Mouse (Mus musculus) midbrain, embryonic 16.5 days (tissue): ENCODE results near the gene Actr1a. TPM values are rescaled to one million over a fixed set of nuclear protein-coding genes. Genes with fewer than 3 reads are reported as not detected.

ENCODE experiments used
- ATAC-seq: fragments of 200-750 bp; cut with Nextera tagmentation; 2 replicates; pipeline ENCODE4 v1.8.0; 2017; ENCODE audit warnings: moderate TSS enrichment
- H3K27ac ChIP-seq: fragments of 300-500 bp; sonication (generic); 2 replicates; pipeline ENCODE4 v1.5.1; 2014; ENCODE audit warnings: mild to moderate bottlenecking, low read length, mixed read lengths
- H3K27me3 ChIP-seq: fragments of 300-500 bp; sonication (generic); 2 replicates; pipeline ENCODE4 v1.6.1; 2014; ENCODE audit warnings: low read depth, low read length, mixed read lengths; ENCODE audit not compliant: control insufficient read depth, insufficient read depth
- H3K36me3 ChIP-seq: fragments of 300-500 bp; sonication (generic); 2 replicates; pipeline ENCODE4 v1.6.1; 2014; ENCODE audit warnings: mild to moderate bottlenecking, low read length, moderate library complexity, mixed read lengths; ENCODE audit not compliant: control insufficient read depth, insufficient read depth
- H3K4me1 ChIP-seq: fragments of 300-500 bp; sonication (generic); 2 replicates; pipeline ENCODE4 v1.6.1; 2014; ENCODE audit warnings: mild to moderate bottlenecking, low read length, mixed read lengths; ENCODE audit not compliant: control insufficient read depth, insufficient read depth
- H3K4me2 ChIP-seq: fragments of 300-500 bp; sonication (generic); 2 replicates; pipeline ENCODE4 v1.6.1; 2014; ENCODE audit warnings: mild to moderate bottlenecking, low read length, mixed read lengths
- H3K4me3 ChIP-seq: fragments of 300-500 bp; sonication (generic); 2 replicates; pipeline ENCODE4 v1.5.1; 2014; ENCODE audit warnings: low read depth, mild to moderate bottlenecking, low read length, moderate library complexity, mixed read lengths
- H3K9ac ChIP-seq: fragments of 300-500 bp; sonication (generic); 2 replicates; pipeline ENCODE4 v1.6.1; 2014; ENCODE audit warnings: low read depth, low read length, mixed read lengths
- H3K9me3 ChIP-seq: fragments of 300-500 bp; sonication (generic); replicated peaks from 2 replicates; pipeline ENCODE4 v1.6.1; 2014; ENCODE audit warnings: mild to moderate bottlenecking, low read length, mixed read lengths; ENCODE audit not compliant: control insufficient read depth, poor library complexity, severe bottlenecking
- WGBS: fragments of 180-500 bp; shearing (Covaris S2); extraction: QIAGEN DNeasy Blood & Tissue Kit; methylation state at CpG from one replicate; pipeline ENCODE4 v1.1.7; 2014; 5-methylcytosine and 5-hydroxymethylcytosine counted together
- polyA plus RNA-seq: library from polyadenylated mRNA; unstranded; fragments of >200 nt; fragmentation: Nextera tagmentation; extraction: Ambion mirVana; gene quantifications from 2 replicates; pipeline ENCODE4 v1.2.1, GENCODE M21; 2015

Actr1a gene
- polyA plus RNA-seq, 1 experiment from 2014 or later = 383 TPM

- Histone ChIP-seq H3K27ac (no peak overlapping the region), H3K9ac (no peak overlapping the region), H3K4me1 (no peaks in the 10 kb centered on the region), H3K4me2 (no peak overlapping the region), H3K27me3 (no peaks in the 10 kb centered on the region), H3K36me3 (no peaks in the 10 kb centered on the region), H3K4me3 (no peak overlapping the region), H3K9me3 (no peaks in the 10 kb centered on the region)
- ATAC-seq = no peak
- WGBS = 81% methylated on average over 3 of the region's 3 CpGs
These were observed 14.0 kb upstream of the Actr1a start for GRCm38 (mm10) chr19:46409506-46409905.

GRCm38 (mm10) chr19:46406592-46407386 is 11.2 kb upstream of the Actr1a start:
- no peak overlapping the region for H3K27ac ChIP-seq
- WGBS = 77% methylated on average over 8 of the region's 8 CpGs
- no peak overlapping the region for H3K4me3 ChIP-seq
- H3K27me3 ChIP-seq = no peaks in the 10 kb centered on the region
- H3K36me3 ChIP-seq = 0 out of 2 replicates have a peak, but pooled peaks cover 5% of the 10 kb centered on the region
- H3K4me2 ChIP-seq = no peak overlapping the region
- no peaks in the 10 kb centered on the region for H3K9me3 ChIP-seq
- no peaks in the 10 kb centered on the region for H3K4me1 ChIP-seq
- no peak overlapping the region for H3K9ac ChIP-seq
- no peak for ATAC-seq

DNA sequence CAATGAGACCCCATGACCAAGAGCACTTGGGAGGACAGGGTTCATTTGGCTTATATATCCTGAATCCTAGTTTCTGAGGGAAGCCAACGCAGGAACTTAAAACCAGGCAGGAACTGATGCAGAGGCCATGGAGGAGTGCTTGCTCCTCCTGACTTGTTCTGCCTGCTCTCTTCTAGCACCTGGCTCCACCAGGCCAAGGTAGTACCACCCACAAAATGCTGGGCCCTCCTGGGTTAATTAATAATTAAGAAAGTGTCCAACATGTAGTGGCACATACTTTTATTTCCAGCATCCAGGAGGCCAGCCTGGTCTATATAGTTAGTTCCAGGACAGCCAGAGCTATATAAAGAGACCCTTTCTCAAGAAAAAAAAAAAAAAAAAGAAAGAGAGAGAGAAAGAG is 8.5 kb upstream of the Actr1a start:
- Histone ChIP-seq H3K4me1 (peaks cover 10% of the 10 kb centered on the region), H3K4me2 (no peak overlapping the region), H3K36me3 (0 out of 2 replicates have a peak, but pooled peaks cover 5% of the 10 kb centered on the region), H3K4me3 (no peak overlapping the region), H3K9me3 (no peaks in the 10 kb centered on the region), H3K9ac (no peak overlapping the region), H3K27ac (no peak overlapping the region), H3K27me3 (no peaks in the 10 kb centered on the region)
- 100% methylated on average over 1 of the region's 1 CpGs for WGBS
- ATAC-seq = no peak

- H3K27ac ChIP-seq = no peak overlapping the region
- H3K9ac ChIP-seq = no peak overlapping the region
- no peak overlapping the region for H3K4me2 ChIP-seq
- WGBS = 90% methylated on average over 7 of the region's 7 CpGs
- H3K36me3 ChIP-seq = 0 out of 2 replicates have a peak, but pooled peaks cover 5% of the 10 kb centered on the region
- H3K4me3 ChIP-seq = no peak overlapping the region
- no peaks in the 10 kb centered on the region for H3K9me3 ChIP-seq
- H3K4me1 ChIP-seq = peaks cover 32% of the 10 kb centered on the region
- no peak for ATAC-seq
- H3K27me3 ChIP-seq = no peaks in the 10 kb centered on the region
These were observed 5.0 kb upstream of the Actr1a start for GRCm38 (mm10) chr19:46400558-46400957.

DNA sequence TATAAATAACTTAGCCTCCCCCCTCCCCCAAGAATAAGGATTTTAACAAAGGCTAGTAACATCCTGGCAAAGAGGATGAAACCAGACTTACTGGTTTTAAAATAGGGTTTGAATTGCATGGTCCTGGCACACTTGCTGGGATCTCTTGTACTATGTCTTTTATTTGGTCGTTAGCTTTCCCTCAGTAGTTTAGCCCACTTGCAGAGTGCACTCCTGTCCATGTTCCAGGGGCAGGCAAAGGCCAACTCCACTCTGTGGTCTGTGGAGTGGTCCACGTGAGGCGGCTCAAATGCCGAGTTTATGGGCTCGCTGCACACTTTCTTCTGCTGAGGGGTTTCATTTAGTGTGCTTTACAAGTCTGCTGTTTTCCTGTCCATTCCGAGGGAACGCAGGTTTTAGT is 4.3 kb upstream of the Actr1a start:
- 83% methylated on average over 7 of the region's 7 CpGs for WGBS

GRCm38 (mm10) chr19:46399372-46399771 is 3.8 kb upstream of the Actr1a start:
- H3K27me3 ChIP-seq = no peaks in the 10 kb centered on the region
- H3K27ac ChIP-seq = no peak overlapping the region
- WGBS = 84% methylated on average over 6 of the region's 6 CpGs
- H3K4me3 ChIP-seq = no peak overlapping the region
- H3K9ac ChIP-seq = no peak overlapping the region; the same call in 1 of the 2 replicates
- no peaks in the 10 kb centered on the region for H3K9me3 ChIP-seq
- 0 out of 2 replicates have a peak, but pooled peaks cover 5% of the 10 kb centered on the region for H3K36me3 ChIP-seq
- no peak for ATAC-seq
- no peak overlapping the region for H3K4me2 ChIP-seq
- peaks cover 34% of the 10 kb centered on the region for H3K4me1 ChIP-seq

More for the DNA sequence above, 4.3 kb upstream of the Actr1a start:
- Histone ChIP-seq H3K27me3 (no peaks in the 10 kb centered on the region), H3K9ac (no peak overlapping the region), H3K4me2 (no peak overlapping the region), H3K4me1 (peaks cover 32% of the 10 kb centered on the region), H3K27ac (no peak overlapping the region), H3K4me3 (no peak overlapping the region), H3K9me3 (no peaks in the 10 kb centered on the region), H3K36me3 (0 out of 2 replicates have a peak, but pooled peaks cover 5% of the 10 kb centered on the region)
- ATAC-seq = no peak

- H3K4me3 ChIP-seq = peak overlapping the region; percentile 95
- peaks cover 44% of the 10 kb centered on the region for H3K4me1 ChIP-seq
- WGBS = 32% methylated on average over 3 of the region's 3 CpGs
- H3K9ac ChIP-seq = peak overlapping the region; percentile 79
- H3K4me2 ChIP-seq = peak overlapping the region; percentile 94
- no peak for ATAC-seq
- no peak overlapping the region for H3K27ac ChIP-seq
- 0 out of 2 replicates have a peak, but pooled peaks cover 3% of the 10 kb centered on the region for H3K36me3 ChIP-seq
- no peaks in the 10 kb centered on the region for H3K9me3 ChIP-seq
- H3K27me3 ChIP-seq = no peaks in the 10 kb centered on the region
These were observed 2.9 kb upstream of the Actr1a start for GRCm38 (mm10) chr19:46398401-46398800.

GRCm38 (mm10) chr19:46397436-46398001 is 2.0 kb upstream of the Actr1a start:
- no peaks in the 10 kb centered on the region for H3K36me3 ChIP-seq
- no peaks in the 10 kb centered on the region for H3K9me3 ChIP-seq
- no peak for ATAC-seq
- H3K4me3 ChIP-seq = peak overlapping the region; percentile 95
- H3K4me2 ChIP-seq = peak overlapping the region; percentile 94
- peak overlapping the region; percentile 79 for H3K9ac ChIP-seq
- no peaks in the 10 kb centered on the region for H3K27me3 ChIP-seq
- 0% methylated on average over 18 of the region's 19 CpGs for WGBS
- peaks cover 47% of the 10 kb centered on the region for H3K4me1 ChIP-seq
- no peak overlapping the region for H3K27ac ChIP-seq
